Mouse (Mus musculus) CH12.LX (cell line): ENCODE measurements at regions not wholly inside any gene's neighbourhood (a gene's known extent, or its start where the extent isn't known, plus 50 kb on each side); places are given as distances from the start of the nearest gene placed in this dataset.
"Not testable (repeated sequence)": the region's sequence is repeated elsewhere in the genome, so short reads cannot be mapped to it uniquely, and the experiment has no call there.

Experiments
- DNase-seq: peaks from one replicate; pipeline ENCODE4 v3.0.0-alpha.2; 2013; ENCODE audit errors: extremely low read depth
- H3K27ac ChIP-seq: 2 replicates; pipeline ENCODE4 v1.5.1; 2012; ENCODE audit warnings: low read depth, mild to moderate bottlenecking, control low read depth, moderate library complexity; ENCODE audit not compliant: insufficient read depth
- H3K27me3 ChIP-seq: replicated peaks from 2 replicates; pipeline ENCODE3; 2012; ENCODE audit warnings: inconsistent platforms
- H3K36me3 ChIP-seq, 2 experiments: replicated peaks in 1 of 2; 2 replicates each; pipeline versions ENCODE3 to v1.6.1; 2012; ENCODE audit warnings: inconsistent platforms in 1 of 2, low read length in 1 of 2, mild to moderate bottlenecking in 1 of 2, mixed read lengths in 1 of 2, moderate library complexity in 1 of 2; ENCODE audit not compliant: control insufficient read depth in 1 of 2, insufficient read depth in 1 of 2
- H3K4me1 ChIP-seq, 2 experiments: 2 replicates each; pipeline ENCODE4 v1.6.1; 2012; ENCODE audit warnings: inconsistent platforms in 1 of 2, moderate library complexity in 1 of 2; ENCODE audit not compliant: insufficient read depth in 2 of 2, control insufficient read depth in 1 of 2
- H3K4me2 ChIP-seq: 2 replicates; pipeline ENCODE4 v1.6.1; 2012; ENCODE audit warnings: low read depth, mild to moderate bottlenecking, control low read depth; ENCODE audit not compliant: poor library complexity, insufficient read depth, severe bottlenecking
- H3K4me3 ChIP-seq, 3 experiments: fragments of 150-350 bp in 1 of 3; sonication (generic) in 1 of 3; replicated peaks in 1 of 3; 2 replicates each; pipeline versions ENCODE3 to v1.5.1; 2011 to 2012; ENCODE audit warnings: low read depth in 2 of 3, low read length in 2 of 3, mild to moderate bottlenecking in 2 of 3, moderate library complexity in 2 of 3, control low read depth in 1 of 3, improper control_type of control experiment in 1 of 3, inconsistent platforms in 1 of 3, mixed read lengths in 1 of 3; ENCODE audit not compliant: poor library complexity in 1 of 3
- H3K79me2 ChIP-seq: replicated peaks from 2 replicates; pipeline ENCODE4 v1.6.1; 2012; ENCODE audit warnings: mild to moderate bottlenecking, moderate library complexity; ENCODE audit not compliant: control insufficient read depth, poor library complexity, insufficient read depth, severe bottlenecking; ENCODE audit errors: extremely low read depth
- H3K9ac ChIP-seq: 2 replicates; pipeline ENCODE4 v1.6.1; 2012; ENCODE audit warnings: low read depth, mild to moderate bottlenecking, control low read depth, moderate library complexity; ENCODE audit not compliant: insufficient read depth
- H3K9me3 ChIP-seq: replicated peaks from 2 replicates; pipeline ENCODE3; 2012; ENCODE audit warnings: low read length, inconsistent platforms, mixed read lengths
- BHLHE40 ChIP-seq: IDR thresholded peaks from 2 replicates; pipeline ENCODE4 v1.6.1; 2011; ENCODE audit warnings: mild to moderate bottlenecking, low read depth, low read length, improper control_type of control experiment
- CHD1 ChIP-seq: IDR thresholded peaks from 2 replicates; pipeline ENCODE4 v1.6.1; 2012; ENCODE audit warnings: low read depth, low read length, improper control_type of control experiment, inconsistent platforms
- CHD2 ChIP-seq: IDR thresholded peaks from 2 replicates; pipeline ENCODE4 v1.6.1; 2011; ENCODE audit warnings: low read length, improper control_type of control experiment
- CTCF ChIP-seq, 2 experiments: IDR thresholded peaks in 1 of 2; conservative IDR thresholded peaks in 1 of 2; 2 replicates each; pipeline ENCODE4 v1.5.1; 2011 to 2012; ENCODE audit warnings: low read depth in 2 of 2, low read length in 2 of 2, improper control_type of control experiment in 1 of 2, inconsistent platforms in 1 of 2, mild to moderate bottlenecking in 1 of 2, moderate library complexity in 1 of 2
- ELF1 ChIP-seq: IDR thresholded peaks from 2 replicates; pipeline ENCODE4 v1.6.1; 2014; ENCODE audit warnings: low read depth, mild to moderate bottlenecking, inconsistent platforms, low read length, improper control_type of control experiment
- EP300 ChIP-seq: IDR thresholded peaks from 2 replicates; pipeline ENCODE4 v1.6.1; 2011; ENCODE audit warnings: low read length, improper control_type of control experiment
- ETS1 ChIP-seq: conservative IDR thresholded peaks from 2 replicates; pipeline ENCODE4 v1.6.1; 2012; ENCODE audit warnings: low read depth, mild to moderate bottlenecking, inconsistent platforms, low read length, improper control_type of control experiment, moderate library complexity
- GABPA ChIP-seq: IDR thresholded peaks from 2 replicates; pipeline ENCODE4 v1.6.1; 2012; ENCODE audit warnings: low read depth, low read length, improper control_type of control experiment, inconsistent platforms; ENCODE audit not compliant: insufficient replicate concordance
- IRF4 ChIP-seq: IDR thresholded peaks from 2 replicates; pipeline ENCODE4 v1.6.1; 2014; ENCODE audit warnings: low read depth, mild to moderate bottlenecking, inconsistent platforms, low read length, improper control_type of control experiment
- KAT2A ChIP-seq: IDR thresholded peaks from 2 replicates; pipeline ENCODE4 v1.6.1; 2012; ENCODE audit warnings: low read length, improper control_type of control experiment, inconsistent platforms; ENCODE audit not compliant: insufficient replicate concordance
- MAFK ChIP-seq: IDR thresholded peaks from 2 replicates; pipeline ENCODE4 v1.6.1; 2011; ENCODE audit warnings: low read length, improper control_type of control experiment; ENCODE audit not compliant: insufficient replicate concordance
- MAZ ChIP-seq: IDR thresholded peaks from 2 replicates; pipeline ENCODE4 v1.6.1; 2012; ENCODE audit warnings: low read depth, mild to moderate bottlenecking, inconsistent platforms, low read length, improper control_type of control experiment, moderate library complexity
- MEF2A ChIP-seq: IDR thresholded peaks from 2 replicates; pipeline ENCODE4 v1.6.1; 2014; ENCODE audit warnings: low read depth, mild to moderate bottlenecking, inconsistent platforms, low read length, improper control_type of control experiment, borderline replicate concordance
- MXI1 ChIP-seq: IDR thresholded peaks from 2 replicates; pipeline ENCODE4 v1.6.1; 2011; ENCODE audit warnings: mild to moderate bottlenecking, low read depth, low read length, improper control_type of control experiment
- POLR2A ChIP-seq: IDR thresholded peaks from 2 replicates; pipeline ENCODE4 v1.6.1; 2011; ENCODE audit warnings: low read depth, mild to moderate bottlenecking, improper control_type of control experiment, low read length
- RAD21 ChIP-seq: IDR thresholded peaks from 2 replicates; pipeline ENCODE4 v1.6.1; 2011; ENCODE audit warnings: low read depth, mild to moderate bottlenecking, low read length, improper control_type of control experiment, moderate library complexity
- RCOR1 ChIP-seq: conservative IDR thresholded peaks from 2 replicates; pipeline ENCODE4 v1.6.1; 2012; ENCODE audit warnings: low read depth, mild to moderate bottlenecking, inconsistent platforms, low read length, improper control_type of control experiment
- TBP ChIP-seq: conservative IDR thresholded peaks from 2 replicates; pipeline ENCODE4 v1.6.1; 2011; ENCODE audit warnings: low read depth, low read length, improper control_type of control experiment
- TCF12 ChIP-seq: IDR thresholded peaks from 2 replicates; pipeline ENCODE4 v1.6.1; 2014; ENCODE audit warnings: low read depth, mild to moderate bottlenecking, inconsistent platforms, low read length, improper control_type of control experiment
- USF2 ChIP-seq: conservative IDR thresholded peaks from 2 replicates; pipeline ENCODE4 v1.6.1; 2011; ENCODE audit warnings: low read depth, low read length, improper control_type of control experiment
- ZKSCAN1 ChIP-seq: IDR thresholded peaks from 2 replicates; pipeline ENCODE4 v1.6.1; 2012; ENCODE audit warnings: low read depth, inconsistent platforms, low read length, improper control_type of control experiment, borderline replicate concordance
- dilution Hi-C: fragments of 300-500 bp; cut with MboI; formaldehyde crosslinking; loops from 2 replicates; pipeline ENCODE4 v1.14.3; 2020; ENCODE audit warnings: low sequenced_read_pairs; ENCODE audit not compliant: extremely low pct_unique_long_range_greater_than_20kb, extremely low pct_ligation_motif_present
- in situ Hi-C: fragments of 300-500 bp; cut with MboI; formaldehyde crosslinking; loops from 3 replicates; pipeline ENCODE4 v1.14.3; 2019; ENCODE audit warnings: low sequenced_read_pairs, low pct_ligation_motif_present, low pct_unique_long_range_greater_than_20kb, mixed read lengths

DNA sequence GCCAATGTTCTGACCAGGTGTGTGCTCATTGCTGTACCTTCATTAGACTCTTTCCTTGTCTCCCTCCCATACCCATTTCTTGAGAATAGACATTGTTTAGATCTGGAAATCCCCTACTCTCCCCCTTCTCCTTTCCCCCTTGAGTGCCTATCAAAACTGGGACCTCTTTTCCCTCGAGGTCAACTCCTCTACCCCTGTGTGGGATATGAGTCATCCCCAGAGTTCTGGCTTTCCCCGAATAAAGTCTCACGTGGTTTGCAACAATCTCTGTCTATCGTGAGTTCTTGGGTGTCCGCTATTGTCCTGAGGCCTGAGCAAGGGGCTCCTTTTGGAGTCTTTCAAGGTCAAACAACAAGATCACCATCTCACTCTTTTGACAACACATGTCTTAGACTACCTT lies 209.3 kb downstream of the Slitrk1 start:
- H3K9ac ChIP-seq, in situ Hi-C loops, dilution Hi-C loops, H3K4me3 ChIP-seq, H3K4me2 ChIP-seq, H3K4me1 ChIP-seq, H3K9me3 ChIP-seq, H3K79me2 ChIP-seq, H3K27me3 ChIP-seq, H3K27ac ChIP-seq, H3K36me3 ChIP-seq: not testable (repeated sequence)
- peak; percentile 55; the same call in 1 of the 2 replicates for TF ChIP-seq CHD2
- TF ChIP-seq EP300, result peak; percentile 63
- peak; percentile 64 for TF ChIP-seq IRF4
- TF ChIP-seq TCF12, result 0 out of 2 replicates have a peak, but pooled peaks have one; percentile 10
- TF ChIP-seq BHLHE40, result peak; percentile 65
- 0 out of 2 replicates have a peak, but pooled peaks have one; percentile 14 for TF ChIP-seq ETS1
- peak; percentile 57 for DNase-seq

DNA sequence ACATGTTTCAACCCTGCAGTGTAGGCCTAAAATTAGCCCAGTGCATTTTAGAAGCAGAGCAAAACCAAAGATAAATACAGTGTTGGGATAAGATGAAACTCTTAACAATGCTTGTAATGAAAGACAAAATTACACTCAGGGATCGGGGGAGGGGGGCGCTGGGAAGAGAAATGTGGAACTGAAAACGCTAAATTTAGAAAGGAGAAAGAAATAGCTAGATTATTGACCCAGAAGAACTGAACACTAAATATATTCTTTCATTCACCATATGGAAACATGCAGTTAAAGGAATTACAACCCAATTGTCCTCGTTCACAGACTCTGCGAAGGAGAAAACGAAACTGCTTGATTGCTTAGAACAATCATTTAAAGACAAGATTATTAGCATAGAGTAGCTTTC lies 249.1 kb downstream of the Slitrk1 start:
- in situ Hi-C loops, result no loop called here
- Histone ChIP-seq H3K9ac (no peak overlapping the region), H3K27ac (no peak overlapping the region), H3K36me3 (no peaks in the 10 kb centered on the region), H3K4me2 (no peak overlapping the region), H3K27me3 (no peaks in the 10 kb centered on the region), H3K4me3 (no peak overlapping the region), H3K9me3 (peaks cover 10% of the 10 kb centered on the region), H3K4me1 (no peaks in the 10 kb centered on the region), H3K79me2 (no peaks in the 10 kb centered on the region)
- dilution Hi-C loops, result no loop called here
- DNase-seq, result peak; percentile 9
- TF ChIP-seq MEF2A, result peak; percentile 87
- peak; percentile 60; the same call in 1 of the 2 replicates for TF ChIP-seq IRF4
- TF ChIP-seq CHD2, result no peak
- TF ChIP-seq POLR2A, result no peak

DNA sequence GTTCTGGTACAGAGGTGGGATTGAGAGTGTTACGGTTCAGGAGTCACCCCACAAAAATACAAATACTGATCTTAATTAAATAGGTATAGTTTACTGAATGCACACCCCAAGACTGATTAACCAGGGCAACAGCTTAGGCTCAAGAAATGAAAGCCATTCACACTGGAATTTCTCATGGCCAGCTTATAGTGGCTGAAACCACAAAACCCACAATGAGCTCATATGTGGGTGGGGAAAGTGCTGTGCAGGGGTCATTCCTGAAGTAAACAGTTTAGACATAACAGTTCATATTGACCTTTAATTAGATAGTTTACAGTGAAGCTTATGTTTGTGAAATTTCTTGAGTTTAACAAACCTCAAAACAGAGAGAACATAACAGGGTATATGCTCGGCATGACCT lies 275.7 kb downstream of the Slitrk1 start:
- H3K36me3 ChIP-seq, result no peaks in the 10 kb centered on the region
- no peak overlapping the region for H3K9ac ChIP-seq
- no peaks in the 10 kb centered on the region for H3K79me2 ChIP-seq
- no peak overlapping the region for H3K4me3 ChIP-seq
- no peaks in the 10 kb centered on the region for H3K4me1 ChIP-seq
- in situ Hi-C loops, result no loop called here
- no peak overlapping the region for H3K4me2 ChIP-seq
- peaks cover 7% of the 10 kb centered on the region for H3K9me3 ChIP-seq
- no peaks in the 10 kb centered on the region for H3K27me3 ChIP-seq
- no peak for TF ChIP-seq ELF1
- no peak for TF ChIP-seq KAT2A
- TF ChIP-seq GABPA, result no peak
- no peak for TF ChIP-seq MAZ
- no peak for TF ChIP-seq CHD1
- TF ChIP-seq TBP, result no peak
- no peak for TF ChIP-seq POLR2A
- TF ChIP-seq RAD21, result no peak
- TF ChIP-seq CTCF (conservative IDR thresholded peaks at IDR 0.05 in 1 of 2, IDR thresholded peaks at IDR 0.05 in 1 of 2; ENCODE audit: low read depth in 2 of 2, low read length in 2 of 2), result no peak
- no peak for TF ChIP-seq BHLHE40
- TF ChIP-seq MXI1, result no peak
- TF ChIP-seq MAFK, result no peak
- TF ChIP-seq ETS1, result no peak
- no peak for TF ChIP-seq USF2
- TF ChIP-seq RCOR1, result no peak
- no peak for TF ChIP-seq IRF4
- no peak for TF ChIP-seq ZKSCAN1
- dilution Hi-C loops, result no loop called here
- H3K27ac ChIP-seq, result no peak overlapping the region
- DNase-seq, result no peak
